Mouse (Mus musculus) midbrain, embryonic 16.5 days (tissue): ENCODE results near the gene Pjvk. TPM values are rescaled to one million over a fixed set of nuclear protein-coding genes. Genes with fewer than 3 reads are reported as not detected.

Experiments used
- ATAC-seq: fragments of 200-750 bp; cut with Nextera tagmentation; 2 replicates; pipeline ENCODE4 v1.8.0; 2017; ENCODE audit warnings: moderate TSS enrichment
- H3K27ac ChIP-seq: fragments of 300-500 bp; sonication (generic); 2 replicates; pipeline ENCODE4 v1.5.1; 2014; ENCODE audit warnings: mild to moderate bottlenecking, low read length, mixed read lengths
- H3K27me3 ChIP-seq: fragments of 300-500 bp; sonication (generic); 2 replicates; pipeline ENCODE4 v1.6.1; 2014; ENCODE audit warnings: low read depth, low read length, mixed read lengths; ENCODE audit not compliant: control insufficient read depth, insufficient read depth
- H3K36me3 ChIP-seq: fragments of 300-500 bp; sonication (generic); 2 replicates; pipeline ENCODE4 v1.6.1; 2014; ENCODE audit warnings: mild to moderate bottlenecking, low read length, moderate library complexity, mixed read lengths; ENCODE audit not compliant: control insufficient read depth, insufficient read depth
- H3K4me1 ChIP-seq: fragments of 300-500 bp; sonication (generic); 2 replicates; pipeline ENCODE4 v1.6.1; 2014; ENCODE audit warnings: mild to moderate bottlenecking, low read length, mixed read lengths; ENCODE audit not compliant: control insufficient read depth, insufficient read depth
- H3K4me2 ChIP-seq: fragments of 300-500 bp; sonication (generic); 2 replicates; pipeline ENCODE4 v1.6.1; 2014; ENCODE audit warnings: mild to moderate bottlenecking, low read length, mixed read lengths
- H3K4me3 ChIP-seq: fragments of 300-500 bp; sonication (generic); 2 replicates; pipeline ENCODE4 v1.5.1; 2014; ENCODE audit warnings: low read depth, mild to moderate bottlenecking, low read length, moderate library complexity, mixed read lengths
- H3K9ac ChIP-seq: fragments of 300-500 bp; sonication (generic); 2 replicates; pipeline ENCODE4 v1.6.1; 2014; ENCODE audit warnings: low read depth, low read length, mixed read lengths
- H3K9me3 ChIP-seq: fragments of 300-500 bp; sonication (generic); replicated peaks from 2 replicates; pipeline ENCODE4 v1.6.1; 2014; ENCODE audit warnings: mild to moderate bottlenecking, low read length, mixed read lengths; ENCODE audit not compliant: control insufficient read depth, poor library complexity, severe bottlenecking
- WGBS: fragments of 180-500 bp; shearing (Covaris S2); extraction: QIAGEN DNeasy Blood & Tissue Kit; methylation state at CpG from one replicate; pipeline ENCODE4 v1.1.7; 2014; 5-methylcytosine and 5-hydroxymethylcytosine counted together
- polyA plus RNA-seq: library from polyadenylated mRNA; unstranded; fragments of >200 nt; fragmentation: Nextera tagmentation; extraction: Ambion mirVana; gene quantifications from 2 replicates; pipeline ENCODE4 v1.2.1, GENCODE M21; 2015

The Pjvk gene
- polyA plus RNA-seq, 1 experiment from 2014 or later, result 0.94 TPM

- peak; percentile 44; the same call in 1 of the 2 replicates for ATAC-seq
- no peaks in the 10 kb centered on the region for H3K36me3 ChIP-seq
- H3K27ac ChIP-seq, result no peak overlapping the region
- 77% methylated on average over 3 of the region's 3 CpGs for WGBS
- H3K9ac ChIP-seq, result no peak overlapping the region
- H3K27me3 ChIP-seq, result no peaks in the 10 kb centered on the region
- no peaks in the 10 kb centered on the region for H3K9me3 ChIP-seq
- no peak overlapping the region for H3K4me3 ChIP-seq
- H3K4me1 ChIP-seq, result no peaks in the 10 kb centered on the region
- H3K4me2 ChIP-seq, result no peak overlapping the region
Measured at GRCm38 (mm10) chr2:76655444-76655843, 7.2 kb downstream of the Pjvk start.

DNA sequence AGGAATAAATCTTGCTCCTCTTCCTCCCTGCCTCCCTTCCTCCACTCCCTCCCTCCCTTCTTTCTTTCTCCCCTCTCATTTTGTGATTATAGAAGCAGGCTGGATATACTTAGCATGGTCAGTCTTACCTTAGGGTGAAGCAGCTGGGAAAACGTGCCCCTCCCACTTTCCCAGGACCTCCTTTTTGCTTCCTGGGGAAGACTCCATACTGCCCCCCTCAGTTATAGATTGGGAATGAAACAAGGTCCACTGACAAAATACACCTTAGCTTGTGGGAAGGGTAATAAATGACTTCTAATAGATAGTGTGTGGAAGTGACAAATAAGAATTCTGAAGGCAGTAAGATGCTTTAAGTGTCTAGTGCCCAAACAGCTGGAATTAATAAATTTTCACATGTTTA, 7.7 kb downstream of the Pjvk start:
- WGBS, result 6% methylated on average over 1 of the region's 1 CpGs
- ATAC-seq, result no peak

GRCm38 (mm10) chr2:76658551-76658950, 10.3 kb downstream of the Pjvk start:
- no peak for ATAC-seq
- 85% methylated on average over 13 of the region's 13 CpGs for WGBS
- no peaks in the 10 kb centered on the region for H3K4me1 ChIP-seq
- no peak overlapping the region for H3K27ac ChIP-seq
- no peak overlapping the region for H3K4me2 ChIP-seq
- H3K9me3 ChIP-seq, result no peaks in the 10 kb centered on the region
- H3K4me3 ChIP-seq, result no peak overlapping the region
- no peaks in the 10 kb centered on the region for H3K36me3 ChIP-seq
- H3K9ac ChIP-seq, result no peak overlapping the region
- no peaks in the 10 kb centered on the region for H3K27me3 ChIP-seq

More for the DNA sequence above, 7.7 kb downstream of the Pjvk start:
- Histone ChIP-seq H3K4me1 (no peaks in the 10 kb centered on the region), H3K36me3 (no peaks in the 10 kb centered on the region), H3K4me3 (no peak overlapping the region), H3K27me3 (no peaks in the 10 kb centered on the region), H3K27ac (no peak overlapping the region), H3K4me2 (no peak overlapping the region), H3K9ac (no peak overlapping the region), H3K9me3 (no peaks in the 10 kb centered on the region)

GRCm38 (mm10) chr2:76659419-76659818, 11.1 kb downstream of the Pjvk start:
- no peaks in the 10 kb centered on the region for H3K9me3 ChIP-seq
- H3K27me3 ChIP-seq, result no peaks in the 10 kb centered on the region
- H3K4me2 ChIP-seq, result no peak overlapping the region
- H3K9ac ChIP-seq, result no peak overlapping the region
- no peak for ATAC-seq
- H3K36me3 ChIP-seq, result no peaks in the 10 kb centered on the region; the same call in 1 of the 2 replicates
- no peak overlapping the region for H3K27ac ChIP-seq
- WGBS, result 42% methylated on average over 7 of the region's 8 CpGs
- H3K4me3 ChIP-seq, result no peak overlapping the region
- H3K4me1 ChIP-seq, result no peaks in the 10 kb centered on the region

GRCm38 (mm10) chr2:76665531-76665930, 17.3 kb downstream of the Pjvk start:
- no peak overlapping the region for H3K4me2 ChIP-seq
- no peak overlapping the region for H3K4me3 ChIP-seq
- H3K27me3 ChIP-seq, result no peaks in the 10 kb centered on the region
- no peak overlapping the region for H3K9ac ChIP-seq
- no peak overlapping the region for H3K27ac ChIP-seq
- WGBS, result 96% methylated on average over 7 of the region's 7 CpGs
- no peaks in the 10 kb centered on the region for H3K9me3 ChIP-seq
- no peak for ATAC-seq
- peaks cover 4% of the 10 kb centered on the region; the same call in 1 of the 2 replicates for H3K36me3 ChIP-seq
- H3K4me1 ChIP-seq, result no peaks in the 10 kb centered on the region

GRCm38 (mm10) chr2:76667200-76667599, 18.9 kb downstream of the Pjvk start:
- no peak for ATAC-seq
- Histone ChIP-seq H3K4me2 (no peak overlapping the region), H3K36me3 (peaks cover 4% of the 10 kb centered on the region; the same call in 1 of the 2 replicates), H3K27ac (no peak overlapping the region), H3K4me1 (peaks cover 7% of the 10 kb centered on the region), H3K9ac (no peak overlapping the region), H3K27me3 (no peaks in the 10 kb centered on the region), H3K4me3 (no peak overlapping the region), H3K9me3 (no peaks in the 10 kb centered on the region)
- WGBS, result 83% methylated on average over 5 of the region's 5 CpGs

DNA sequence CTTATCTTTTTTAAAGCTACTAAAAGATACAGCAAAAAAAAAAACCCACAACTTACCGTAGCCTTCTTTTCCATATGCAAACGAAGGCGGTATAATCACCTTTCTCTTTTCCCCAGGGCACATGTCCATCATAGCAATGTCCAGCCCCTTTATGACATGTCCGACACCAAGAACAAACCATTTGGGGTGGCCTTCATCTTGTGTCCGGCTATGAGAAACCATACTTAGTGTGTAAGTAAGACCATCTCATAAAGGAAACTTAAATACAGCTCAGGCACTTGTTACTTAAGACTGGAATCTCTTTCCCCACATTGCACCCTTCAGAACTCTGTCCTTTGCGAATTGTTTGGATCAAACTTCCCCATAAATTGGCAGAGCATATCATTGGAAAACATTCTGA, 23.4 kb downstream of the Pjvk start:
- Histone ChIP-seq H3K36me3 (no peaks in the 10 kb centered on the region), H3K4me2 (peak overlapping the region; percentile 57), H3K9me3 (no peaks in the 10 kb centered on the region), H3K4me1 (peaks cover 22% of the 10 kb centered on the region), H3K4me3 (0 out of 2 replicates have a peak overlapping the region, but pooled peaks have one; percentile 34), H3K9ac (peak overlapping the region; percentile 56; the same call in 1 of the 2 replicates), H3K27me3 (no peaks in the 10 kb centered on the region), H3K27ac (no peak overlapping the region)
- ATAC-seq, result no peak
- 80% methylated on average over 6 of the region's 6 CpGs for WGBS

- Histone ChIP-seq H3K4me2 (peak overlapping the region; percentile 57), H3K27me3 (no peaks in the 10 kb centered on the region), H3K9ac (peak overlapping the region; percentile 56), H3K36me3 (no peaks in the 10 kb centered on the region), H3K4me1 (peaks cover 25% of the 10 kb centered on the region), H3K4me3 (peak overlapping the region; percentile 34), H3K27ac (peak overlapping the region; percentile 66), H3K9me3 (no peaks in the 10 kb centered on the region)
- 43% methylated on average over 9 of the region's 9 CpGs for WGBS
- ATAC-seq, result no peak
Measured at GRCm38 (mm10) chr2:76672134-76672745, 24.0 kb downstream of the Pjvk start.

DNA sequence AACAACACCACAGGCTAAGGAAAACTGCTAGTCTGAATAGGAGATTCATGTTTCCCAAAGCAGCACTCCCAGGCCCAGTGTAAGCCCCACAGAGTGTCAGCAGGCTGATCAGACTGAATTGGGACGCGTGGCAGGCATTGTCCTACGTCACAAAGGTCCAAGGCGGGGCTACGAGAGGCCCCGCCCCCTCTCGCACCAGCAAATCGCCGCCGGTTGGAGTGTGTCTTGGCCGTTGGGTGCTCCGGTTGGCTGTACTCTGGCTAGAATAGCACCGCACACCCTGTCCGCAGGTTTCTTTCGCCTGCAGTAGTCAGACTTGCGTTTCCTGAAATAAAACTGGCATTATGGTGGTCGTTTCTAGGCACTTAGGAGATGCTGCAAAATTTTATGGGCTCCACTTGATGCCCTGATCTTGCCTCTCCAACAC, 24.7 kb downstream of the Pjvk start, which contains the start of gene Fkbp7:
TSS of gene Fkbp7 (minus strand) at position 151 of the 427 bp plus-strand sequence.
- Histone ChIP-seq H3K9ac (peak within 1 kb of the TSS; percentile 56), H3K4me2 (peak within 1 kb of the TSS; percentile 57), H3K36me3 (no peaks in the 10 kb centered on the region), H3K9me3 (no peaks in the 10 kb centered on the region), H3K4me1 (peaks cover 25% of the 10 kb centered on the region), H3K4me3 (peak within 1 kb of the TSS; percentile 34), H3K27ac (peak within 1 kb of the TSS; percentile 66), H3K27me3 (no peaks in the 10 kb centered on the region)
- peak; percentile 93 for ATAC-seq
- under 1% methylated on average over 17 of the region's 17 CpGs for WGBS
